Mouse (Mus musculus): ENCODE results near the gene Tmem151b.

DNA sequence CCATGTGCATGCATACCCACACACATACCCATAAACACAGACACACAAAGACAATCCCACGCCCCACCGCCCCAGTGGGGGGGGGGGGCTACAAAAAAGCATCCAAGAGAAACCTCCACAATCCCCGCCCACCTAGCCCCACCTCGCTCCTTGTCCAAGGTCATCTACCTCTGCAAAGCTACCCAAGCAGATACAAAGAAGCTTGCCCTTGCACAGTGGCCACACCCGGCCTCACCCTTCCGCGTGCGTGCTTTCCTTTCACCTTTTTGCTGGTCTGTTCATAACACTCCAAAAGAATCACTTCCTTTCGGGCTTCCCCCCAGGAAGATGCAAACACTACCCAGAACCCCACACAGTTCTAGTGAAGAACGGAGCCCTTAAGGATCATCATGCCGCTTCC lies 54.1 kb downstream of the Tmem151b start:
- TF ChIP-seq CTCF (IDR thresholded peaks at IDR 0.05; ENCODE audit: borderline replicate concordance, insufficient read depth, low read length): no peak
- no peak for TF ChIP-seq POLR2A (IDR thresholded peaks at IDR 0.05; ENCODE audit: low read depth, low read length)
